Mouse (Mus musculus) lung, embryonic 14.5 days (tissue): ENCODE measurements around the gene Il4ra. TPM values are rescaled to one million over a fixed set of nuclear protein-coding genes. Genes with fewer than 3 reads are reported as not detected.

ENCODE experiments used
- ATAC-seq: fragments of 200-750 bp; cut with Nextera tagmentation; 2 replicates; pipeline ENCODE4 v1.8.0; 2017; ENCODE audit warnings: mild to moderate bottlenecking, moderate TSS enrichment, moderate library complexity; ENCODE audit not compliant: insufficient read depth
- DNase-seq: peaks from one replicate; pipeline ENCODE4 v3.0.0-alpha.2; 2015
- H3K27ac ChIP-seq: fragments of 300-500 bp; sonication (generic); 2 replicates; pipeline ENCODE4 v1.5.1; 2014; ENCODE audit warnings: low read depth, mild to moderate bottlenecking, moderate library complexity
- H3K27me3 ChIP-seq: fragments of 300-500 bp; sonication (generic); 2 replicates; pipeline ENCODE4 v1.6.1; 2014; ENCODE audit warnings: low read length, control low read depth; ENCODE audit not compliant: insufficient read depth
- H3K36me3 ChIP-seq: fragments of 300-500 bp; sonication (generic); 2 replicates; pipeline ENCODE4 v1.6.1; 2014; ENCODE audit warnings: control low read depth; ENCODE audit not compliant: insufficient read depth
- H3K4me1 ChIP-seq: fragments of 300-500 bp; sonication (generic); 2 replicates; pipeline ENCODE4 v1.6.1; 2014; ENCODE audit warnings: antibody characterized with exemption, control low read depth; ENCODE audit not compliant: insufficient read depth
- H3K4me2 ChIP-seq: fragments of 300-500 bp; sonication (generic); 2 replicates; pipeline ENCODE4 v1.6.1; 2014; ENCODE audit warnings: mild to moderate bottlenecking
- H3K4me3 ChIP-seq: fragments of 300-500 bp; sonication (generic); 2 replicates; pipeline ENCODE4 v1.5.1; 2014; ENCODE audit warnings: low read depth, low read length
- H3K9ac ChIP-seq: fragments of 300-500 bp; sonication (generic); 2 replicates; pipeline ENCODE4 v1.6.1; 2014
- H3K9me3 ChIP-seq: fragments of 300-500 bp; sonication (generic); 2 replicates; pipeline ENCODE4 v1.6.1; 2016; ENCODE audit warnings: low read depth, low read length, control low read depth
- CTCF ChIP-seq: IDR thresholded peaks from 2 replicates; pipeline ENCODE4 v1.5.1; 2016; ENCODE audit warnings: antibody characterized with exemption, low read depth
- WGBS: fragments of 180-500 bp; shearing (Covaris S2); extraction: QIAGEN DNeasy Blood & Tissue Kit; methylation state at CpG from one replicate; pipeline ENCODE4 v1.1.7; 2014; 5-methylcytosine and 5-hydroxymethylcytosine counted together
- polyA plus RNA-seq: library from polyadenylated mRNA; unstranded; fragments of >200 nt; fragmentation: Nextera tagmentation; extraction: Ambion mirVana; gene quantifications from 2 replicates; pipeline ENCODE4 v1.2.1, GENCODE M21; 2014

Gene Il4ra
- polyA plus RNA-seq, 1 experiment from 2014 or later, result 11.3 TPM

GRCm38 (mm10) chr7:125556096-125556495 lies 4.2 kb downstream of the Il4ra start:
- Histone ChIP-seq H3K4me2 (no peak overlapping the region), H3K9ac (no peak overlapping the region), H3K4me1 (peaks cover 8% of the 10 kb centered on the region), H3K36me3 (no peaks in the 10 kb centered on the region), H3K4me3 (no peak overlapping the region), H3K9me3 (no peaks in the 10 kb centered on the region), H3K27me3 (0 out of 2 replicates have a peak, but pooled peaks cover 2% of the 10 kb centered on the region), H3K27ac (no peak overlapping the region)
- WGBS, result 63% methylated on average over 4 of the region's 4 CpGs
- no peak for TF ChIP-seq CTCF
- no peak for ATAC-seq
- DNase-seq, result no peak

- 51% methylated on average over 8 of the region's 8 CpGs for WGBS
- Histone ChIP-seq H3K4me1 (peaks cover 9% of the 10 kb centered on the region), H3K9me3 (no peaks in the 10 kb centered on the region), H3K4me3 (no peak overlapping the region), H3K27ac (no peak overlapping the region), H3K36me3 (no peaks in the 10 kb centered on the region), H3K27me3 (no peaks in the 10 kb centered on the region), H3K9ac (no peak overlapping the region), H3K4me2 (no peak overlapping the region)
- no peak for DNase-seq
- TF ChIP-seq CTCF, result no peak
- ATAC-seq, result no peak
These were observed 4.9 kb downstream of the Il4ra start for GRCm38 (mm10) chr7:125556865-125557264.

GRCm38 (mm10) chr7:125558401-125558945 lies 6.6 kb downstream of the Il4ra start:
- H3K36me3 ChIP-seq, result no peaks in the 10 kb centered on the region
- H3K9me3 ChIP-seq, result no peaks in the 10 kb centered on the region
- DNase-seq (no peak), ATAC-seq (no peak)
- H3K9ac ChIP-seq, result no peak overlapping the region
- H3K4me3 ChIP-seq, result no peak overlapping the region
- no peak overlapping the region for H3K27ac ChIP-seq
- H3K4me2 ChIP-seq, result no peak overlapping the region
- H3K4me1 ChIP-seq, result peaks cover 9% of the 10 kb centered on the region
- no peaks in the 10 kb centered on the region for H3K27me3 ChIP-seq
- no peak for TF ChIP-seq CTCF
- 76% methylated on average over 4 of the region's 4 CpGs for WGBS

- no peak overlapping the region for H3K9ac ChIP-seq
- H3K4me2 ChIP-seq, result no peak overlapping the region
- H3K27me3 ChIP-seq, result no peaks in the 10 kb centered on the region
- TF ChIP-seq CTCF, result no peak
- ATAC-seq, result no peak
- H3K27ac ChIP-seq, result no peak overlapping the region
- 47% methylated on average over 5 of the region's 5 CpGs for WGBS
- no peak overlapping the region for H3K4me3 ChIP-seq
- no peak for DNase-seq
- no peaks in the 10 kb centered on the region for H3K36me3 ChIP-seq
- H3K9me3 ChIP-seq, result no peaks in the 10 kb centered on the region
- peaks cover 9% of the 10 kb centered on the region for H3K4me1 ChIP-seq
These were observed 7.1 kb downstream of the Il4ra start for GRCm38 (mm10) chr7:125558997-125559396.

GRCm38 (mm10) chr7:125559537-125559936 lies 7.6 kb downstream of the Il4ra start:
- no peak overlapping the region for H3K27ac ChIP-seq
- H3K4me2 ChIP-seq, result no peak overlapping the region
- no peak for TF ChIP-seq CTCF
- no peaks in the 10 kb centered on the region for H3K36me3 ChIP-seq
- H3K9ac ChIP-seq, result no peak overlapping the region
- no peaks in the 10 kb centered on the region for H3K27me3 ChIP-seq
- no peak overlapping the region for H3K4me3 ChIP-seq
- DNase-seq (peak; percentile 39), ATAC-seq (no peak)
- H3K4me1 ChIP-seq, result peaks cover 9% of the 10 kb centered on the region
- H3K9me3 ChIP-seq, result no peaks in the 10 kb centered on the region
- 75% methylated on average over 10 of the region's 10 CpGs for WGBS

- H3K27me3 ChIP-seq, result no peaks in the 10 kb centered on the region
- WGBS, result 76% methylated on average over 7 of the region's 7 CpGs
- peaks cover 9% of the 10 kb centered on the region for H3K4me1 ChIP-seq
- H3K9me3 ChIP-seq, result no peaks in the 10 kb centered on the region
- no peak overlapping the region for H3K9ac ChIP-seq
- DNase-seq, result no peak
- H3K4me2 ChIP-seq, result no peak overlapping the region
- H3K4me3 ChIP-seq, result no peak overlapping the region
- TF ChIP-seq CTCF, result no peak
- H3K36me3 ChIP-seq, result no peaks in the 10 kb centered on the region
- no peak overlapping the region for H3K27ac ChIP-seq
- no peak for ATAC-seq
These were observed 8.3 kb downstream of the Il4ra start for GRCm38 (mm10) chr7:125560146-125560785.

GRCm38 (mm10) chr7:125561085-125561690 lies 9.3 kb downstream of the Il4ra start:
- 31% methylated on average over 9 of the region's 9 CpGs for WGBS
- peaks cover 9% of the 10 kb centered on the region for H3K4me1 ChIP-seq
- no peaks in the 10 kb centered on the region for H3K9me3 ChIP-seq
- ATAC-seq (peak; percentile 59; the same call in 1 of the 2 replicates), DNase-seq (peak; percentile 89)
- H3K27ac ChIP-seq, result no peak overlapping the region
- H3K36me3 ChIP-seq, result no peaks in the 10 kb centered on the region
- H3K9ac ChIP-seq, result no peak overlapping the region
- H3K4me2 ChIP-seq, result no peak overlapping the region
- H3K27me3 ChIP-seq, result no peaks in the 10 kb centered on the region
- no peak for TF ChIP-seq CTCF
- H3K4me3 ChIP-seq, result no peak overlapping the region
